Comparison of ENCODE assay signal across 29 mouse cellular contexts in genomic region chr9:81720103-81720502, GRCm38 (mm10).
DNase-seq lines count a peak whose midpoint lies in the region; ATAC-seq and TF ChIP-seq lines count a peak whose summit lies in the region.
"Had no signal": no experiment of that assay in that cellular context is flagged by ENCODE, and none has a peak within 500 bp of the region (broad histone marks: within the 10 kb centered on the region; RNA-seq: fewer than 3 reads in every experiment).

No protein-coding gene starts in this region.

- no peak for TF ChIP-seq CTCF in heart, adult 2 months (IDR thresholded peaks at IDR 0.05)

- TF ChIP-seq EP300 in heart, adult 2 months (IDR thresholded peaks at IDR 0.05; ENCODE audit: insufficient read depth, low read depth, low read length), result no peak

- no peak overlapping the region for H3K4me2 ChIP-seq in heart, embryonic 11.5 days
- no peak overlapping the region for H3K4me2 ChIP-seq in heart, embryonic 16.5 days (ENCODE audit: low read depth, low read length)
- H3K4me2 ChIP-seq: embryonic facial prominence, embryonic 12.5 days; embryonic facial prominence, embryonic 15.5 days; forebrain, embryonic 12.5 days; forebrain, embryonic 15.5 days; heart, embryonic 12.5 days; hindbrain, embryonic 15.5 days had no signal

- intact Hi-C loops in heart, adult 2 months (cut with DNase I), result no loop called here

- DNase-seq in heart, adult 8-10 months (ENCODE audit: low spot score), result peak; percentile 4
- no peak for DNase-seq in heart, adult 2 months
- peak; percentile 12 for DNase-seq in brain, adult 2 months (ENCODE audit: low read depth, low spot score)
- no peak for DNase-seq in layer of hippocampus, postnatal 10 days (ENCODE audit: low spot score in 2 of 2)
- DNase-seq: adrenal gland, postnatal 10 days; adrenal gland, postnatal 36 days; B cell, adult 2 months; cerebellum, adult 11 months; cerebellum, adult 2 months; cerebellum, adult 9-11 months; cerebellum, postnatal 25 days; gastrocnemius, adult 2 months; gastrocnemius, postnatal 14 days; heart, postnatal 14 days; kidney, adult 2 months had no signal

- no peak overlapping the region for H3K27ac ChIP-seq in heart, embryonic 11.5 days (ENCODE audit: low read depth, low read length)
- H3K27ac ChIP-seq in heart, embryonic 16.5 days (ENCODE audit: low read length), result peak overlapping the region; percentile 31; the same call in 1 of the 2 replicates
- no peak overlapping the region; the same call in 1 of the 2 replicates for H3K27ac ChIP-seq in heart, adult 2 months
- H3K27ac ChIP-seq: embryonic facial prominence, embryonic 12.5 days; embryonic facial prominence, embryonic 15.5 days; forebrain, embryonic 12.5 days; forebrain, embryonic 15.5 days; gastrocnemius, adult 2 months; hindbrain, embryonic 10.5 days; hindbrain, embryonic 15.5 days had no signal

- H3K27me3 ChIP-seq in heart, embryonic 11.5 days (ENCODE audit: control insufficient read depth, insufficient read depth, low read length), result no peaks in the 10 kb centered on the region
- no peaks in the 10 kb centered on the region for H3K27me3 ChIP-seq in heart, embryonic 16.5 days (ENCODE audit: control insufficient read depth, insufficient read depth, low read length)
- H3K27me3 ChIP-seq in heart, adult 2 months (ENCODE audit: control insufficient read depth, insufficient read depth, low read length), result no peaks in the 10 kb centered on the region
- H3K27me3 ChIP-seq: CH12.LX; embryonic facial prominence, embryonic 12.5 days; embryonic facial prominence, embryonic 15.5 days; forebrain, embryonic 12.5 days; forebrain, embryonic 15.5 days; heart, embryonic 12.5 days; hindbrain, embryonic 15.5 days; Patski had no signal

- 81% methylated on average over 1 of the region's 1 CpGs for WGBS in heart, embryonic 11.5 days (ENCODE audit: insufficient replicate concordance)
- WGBS in heart, embryonic 16.5 days, result 44% methylated on average over 1 of the region's 1 CpGs
- 62% methylated on average over 1 of the region's 1 CpGs for WGBS in heart, adult 2 months

- H3K36me3 ChIP-seq in heart, embryonic 11.5 days (ENCODE audit: control insufficient read depth, insufficient read depth, low read length), result no peaks in the 10 kb centered on the region
- no peaks in the 10 kb centered on the region for H3K36me3 ChIP-seq in heart, embryonic 16.5 days (ENCODE audit: control insufficient read depth, insufficient read depth)
- no peaks in the 10 kb centered on the region for H3K36me3 ChIP-seq in heart, adult 2 months (ENCODE audit: control insufficient read depth, insufficient read depth, low read length)
- H3K36me3 ChIP-seq: embryonic facial prominence, embryonic 12.5 days; embryonic facial prominence, embryonic 15.5 days; forebrain, embryonic 12.5 days; forebrain, embryonic 15.5 days; G1E; heart, embryonic 12.5 days; hindbrain, embryonic 10.5 days; hindbrain, embryonic 15.5 days had no signal

- no peak for TF ChIP-seq POLR2A in heart, adult 2 months (IDR thresholded peaks at IDR 0.05; ENCODE audit: insufficient read depth, low read depth, low read length)

- H3K4me1 ChIP-seq in heart, embryonic 11.5 days (ENCODE audit: control insufficient read depth, insufficient read depth, low read length), result no peaks in the 10 kb centered on the region
- H3K4me1 ChIP-seq in heart, embryonic 16.5 days (ENCODE audit: control insufficient read depth, insufficient read depth, low read length), result no peaks in the 10 kb centered on the region; the same call in none of the 2 replicates
- H3K4me1 ChIP-seq in heart, adult 2 months (ENCODE audit: control insufficient read depth, insufficient read depth, low read length), result no peaks in the 10 kb centered on the region; the same call in 1 of the 2 replicates
- H3K4me1 ChIP-seq: embryonic facial prominence, embryonic 12.5 days; embryonic facial prominence, embryonic 15.5 days; forebrain, embryonic 12.5 days; forebrain, embryonic 15.5 days; heart, embryonic 12.5 days; hindbrain, embryonic 10.5 days; hindbrain, embryonic 15.5 days had no signal

- no peak overlapping the region for H3K4me3 ChIP-seq in heart, embryonic 11.5 days (ENCODE audit: low read depth, low read length)
- no peak overlapping the region for H3K4me3 ChIP-seq in heart, embryonic 16.5 days (ENCODE audit: low read length)
- no peak overlapping the region for H3K4me3 ChIP-seq in heart, adult 2 months
- H3K4me3 ChIP-seq: embryonic facial prominence, embryonic 12.5 days; embryonic facial prominence, embryonic 15.5 days; erythroblast, embryonic 14.5 days; forebrain, embryonic 12.5 days; forebrain, embryonic 15.5 days; gastrocnemius, adult 2 months; heart, embryonic 12.5 days; hindbrain, embryonic 10.5 days; hindbrain, embryonic 15.5 days had no signal

- no peak overlapping the region for H3K9ac ChIP-seq in heart, embryonic 11.5 days (ENCODE audit: low read depth, low read length)
- no peak overlapping the region for H3K9ac ChIP-seq in heart, embryonic 16.5 days (ENCODE audit: low read length)
- H3K9ac ChIP-seq in heart, adult 2 months (ENCODE audit: low read depth, low read length), result no peak overlapping the region
- H3K9ac ChIP-seq: embryonic facial prominence, embryonic 12.5 days; embryonic facial prominence, embryonic 15.5 days; forebrain, embryonic 12.5 days; forebrain, embryonic 15.5 days; heart, embryonic 12.5 days; hindbrain, embryonic 15.5 days had no signal

- ATAC-seq in heart, embryonic 11.5 days (replicated peaks; ENCODE audit: insufficient number of reproducible peaks, low FRiP score, low TSS enrichment), result no peak
- ATAC-seq in heart, embryonic 16.5 days (replicated peaks; ENCODE audit: extremely low read depth, insufficient read depth, low FRiP score), result peak; percentile 52
- ATAC-seq: forebrain, embryonic 15.5 days; intestine, postnatal 0 days; Patski had no signal

- H3K9me3 ChIP-seq in heart, embryonic 11.5 days (replicated peaks; ENCODE audit: control insufficient read depth, low read length), result no peaks in the 10 kb centered on the region
- no peaks in the 10 kb centered on the region for H3K9me3 ChIP-seq in heart, embryonic 16.5 days (replicated peaks; ENCODE audit: control insufficient read depth, low read length)
- H3K9me3 ChIP-seq: embryonic facial prominence, embryonic 12.5 days; embryonic facial prominence, embryonic 15.5 days; forebrain, embryonic 12.5 days; forebrain, embryonic 15.5 days; G1E; heart, embryonic 12.5 days; hindbrain, embryonic 10.5 days; hindbrain, embryonic 15.5 days had no signal

- H3K79me2 ChIP-seq in heart, adult 2 months (replicated peaks; ENCODE audit: control insufficient read depth, insufficient read depth, low read length), result no peaks in the 10 kb centered on the region

Comparison
In these comparisons a context has a peak if more than half of its experiments do, and no peak if none do; other contexts are left out.
1. DNase-seq: peak in heart, adult 8-10 months (single experiment) and brain, adult 2 months (single experiment); none in heart, adult 2 months (0 of 2) and layer of hippocampus, postnatal 10 days (0 of 2).